Comparison of ENCODE assay signal across 25 mouse cellular contexts in genomic region chr13:73457301-73457700, GRCm38 (mm10). TPM values are rescaled to one million over a fixed set of nuclear protein-coding genes. Genes with fewer than 3 reads are reported as not detected.
DNase-seq lines count a peak whose midpoint lies in the region; ATAC-seq and TF ChIP-seq lines count a peak whose summit lies in the region.
"Had no signal": no experiment of that assay in that cellular context is flagged by ENCODE, and none has a peak within 500 bp of the region (broad histone marks: within the 10 kb centered on the region; RNA-seq: fewer than 3 reads in every experiment).

No protein-coding gene starts in this region.

- no peak for TF ChIP-seq POLR2A in ES-Bruce4 (IDR thresholded peaks at IDR 0.05; ENCODE audit: insufficient read depth, low read length)
- no peak for TF ChIP-seq POLR2A in thymus, adult 2 months (IDR thresholded peaks at IDR 0.05; ENCODE audit: control insufficient read depth, extremely low read depth, insufficient read depth, low read length, poor library complexity)

- ATAC-seq in lung, postnatal 0 days: no peak
- ATAC-seq: activated CD4-positive, CD25-positive, alpha-beta regulatory T cell, adult 4 months; CD4-positive, CD25-positive, alpha-beta regulatory T cell, adult 4 months; forebrain, embryonic 13.5 days; forebrain, embryonic 15.5 days; forebrain, postnatal 0 days; Patski had no signal

- 0 out of 2 replicates have a peak, but pooled peaks cover 6% of the 10 kb centered on the region for H3K4me1 ChIP-seq in lung, postnatal 0 days (ENCODE audit: insufficient read depth, low read depth, low read length)
- H3K4me1 ChIP-seq in ES-Bruce4 (ENCODE audit: control insufficient read depth, insufficient read depth, low read length): no peaks in the 10 kb centered on the region
- no peaks in the 10 kb centered on the region for H3K4me1 ChIP-seq in thymus, adult 2 months (replicated peaks; ENCODE audit: control insufficient read depth, insufficient read depth, low read length)
- H3K4me1 ChIP-seq: embryonic facial prominence, embryonic 10.5 days; embryonic facial prominence, embryonic 12.5 days; forebrain, embryonic 13.5 days; forebrain, embryonic 15.5 days had no signal

- peak overlapping the region; percentile 38; the same call in 1 of the 2 replicates for H3K27ac ChIP-seq in lung, postnatal 0 days (ENCODE audit: low read length)
- peak overlapping the region; percentile 57 for H3K27ac ChIP-seq in ES-Bruce4 (ENCODE audit: insufficient read depth, low read length)
- H3K27ac ChIP-seq in thymus, adult 2 months (ENCODE audit: control insufficient read depth, insufficient read depth, low read length): no peak overlapping the region
- H3K27ac ChIP-seq: embryonic facial prominence, embryonic 10.5 days; embryonic facial prominence, embryonic 12.5 days; forebrain, embryonic 13.5 days; forebrain, embryonic 15.5 days had no signal

- TF ChIP-seq CTCF in lung, postnatal 0 days (IDR thresholded peaks at IDR 0.05): no peak
- no peak for TF ChIP-seq CTCF in ES-Bruce4 (IDR thresholded peaks at IDR 0.05; ENCODE audit: low read depth, low read length)
- TF ChIP-seq CTCF in thymus, adult 2 months (IDR thresholded peaks at IDR 0.05; ENCODE audit: borderline replicate concordance, control insufficient read depth, extremely low read depth, insufficient read depth, low read length, poor library complexity): no peak

- H3K9me3 ChIP-seq in lung, postnatal 0 days (ENCODE audit: low read length): no peaks in the 10 kb centered on the region
- H3K9me3 ChIP-seq in ES-Bruce4 (replicated peaks; ENCODE audit: control insufficient read depth, insufficient read depth, low read length, poor library complexity, severe bottlenecking): peaks cover 21% of the 10 kb centered on the region
- H3K9me3 ChIP-seq: embryonic facial prominence, embryonic 10.5 days; embryonic facial prominence, embryonic 12.5 days; forebrain, embryonic 13.5 days; forebrain, embryonic 15.5 days had no signal

- no peaks in the 10 kb centered on the region for H3K36me3 ChIP-seq in lung, postnatal 0 days (ENCODE audit: insufficient read depth, low read length)
- no peaks in the 10 kb centered on the region for H3K36me3 ChIP-seq in ES-Bruce4 (ENCODE audit: control insufficient read depth, insufficient read depth, low read length, poor library complexity, severe bottlenecking)
- H3K36me3 ChIP-seq in thymus, adult 2 months (ENCODE audit: control insufficient read depth, insufficient read depth, low read length): no peaks in the 10 kb centered on the region
- H3K36me3 ChIP-seq: embryonic facial prominence, embryonic 10.5 days; embryonic facial prominence, embryonic 12.5 days; forebrain, embryonic 15.5 days; G1E had no signal

- H3K4me2 ChIP-seq in lung, postnatal 0 days (replicated peaks; ENCODE audit: low read depth, low read length): no peak overlapping the region
- H3K4me2 ChIP-seq: embryonic facial prominence, embryonic 12.5 days; forebrain, embryonic 13.5 days; forebrain, embryonic 15.5 days had no signal

- H3K9ac ChIP-seq in lung, postnatal 0 days (replicated peaks; ENCODE audit: low read depth): no peak overlapping the region
- H3K9ac ChIP-seq in ES-Bruce4 (ENCODE audit: low read depth, poor library complexity, severe bottlenecking): no peak overlapping the region
- H3K9ac ChIP-seq: embryonic facial prominence, embryonic 12.5 days; forebrain, embryonic 13.5 days; forebrain, embryonic 15.5 days; forebrain, postnatal 0 days had no signal

- DNase-seq in lung, postnatal 0 days (ENCODE audit: low spot score): no peak
- DNase-seq in lung, postnatal 36 days: no peak
- DNase-seq in R1 (ENCODE audit: low read depth, low spot score): peak; percentile 81
- no peak for DNase-seq in thymus, adult 2 months
- DNase-seq in right cerebral cortex, postnatal 10 days (ENCODE audit: low spot score in 2 of 2): no peak
- DNase-seq: adrenal gland, adult 8-10 months; adrenal gland, postnatal 14 days; adrenal gland, postnatal 36 days; B cell, adult 2 months; cerebellum, adult 11-12 months; cerebellum, adult 2 months; cerebellum, adult 9-10 months; cerebellum, postnatal 10 days; cerebellum, postnatal 25 days; forebrain, postnatal 0 days had no signal

- TF ChIP-seq EP300 in lung, postnatal 0 days (IDR thresholded peaks at IDR 0.05): no peak
- no peak for TF ChIP-seq EP300 in ES-Bruce4 (IDR thresholded peaks at IDR 0.05; ENCODE audit: insufficient read depth, low read depth, low read length)

- WGBS in lung, postnatal 0 days: 69% methylated on average over 2 of the region's 4 CpGs
- 98% methylated on average over 4 of the region's 4 CpGs for WGBS in thymus, adult 2 months

- H3K4me3 ChIP-seq in lung, postnatal 0 days (ENCODE audit: low read depth, low read length): no peak overlapping the region
- H3K4me3 ChIP-seq in ES-Bruce4 (ENCODE audit: low read depth, low read length): no peak overlapping the region
- H3K4me3 ChIP-seq in thymus, adult 2 months (ENCODE audit: control insufficient read depth, insufficient read depth, low read length): no peak overlapping the region
- H3K4me3 ChIP-seq: embryonic facial prominence, embryonic 10.5 days; embryonic facial prominence, embryonic 12.5 days; forebrain, embryonic 13.5 days; forebrain, embryonic 15.5 days had no signal

- H3K27me3 ChIP-seq in lung, postnatal 0 days (replicated peaks; ENCODE audit: insufficient read depth, low read length): no peaks in the 10 kb centered on the region
- no peaks in the 10 kb centered on the region for H3K27me3 ChIP-seq in ES-Bruce4 (ENCODE audit: control insufficient read depth, insufficient read depth, low read length, poor library complexity, severe bottlenecking)
- H3K27me3 ChIP-seq in thymus, adult 2 months (ENCODE audit: control insufficient read depth, insufficient read depth, low read length): no peaks in the 10 kb centered on the region
- H3K27me3 ChIP-seq: CH12.LX; embryonic facial prominence, embryonic 12.5 days; forebrain, embryonic 15.5 days; Patski had no signal

RNA-seq across cellular contexts. Expression of gene Lpcat1, which starts 9.7 kb away (rescaled TPM):
- 368 and 414 TPM in 2 replicates for polyA plus RNA-seq in lung, postnatal 0 days (2015; fragmentation: Nextera tagmentation; extraction: Ambion mirVana)
- 44.8 and 52.2 TPM in 2 replicates for polyA plus RNA-seq in ES-Bruce4 (2011; ENCODE audit: insufficient read depth, insufficient read length, low read depth, missing spikeins)
- 38.9 and 40.9 TPM in 2 replicates for polyA plus RNA-seq in thymus, adult 2 months (2012; rRNA removed)
- polyA plus RNA-seq: G1E had no signal
